Mouse (Mus musculus) CD4-positive, CD25-positive, alpha-beta regulatory T cell, adult 2 months (primary cell): ENCODE data around the gene Micall1.

ENCODE experiments used
- DNase-seq: peaks from one replicate; pipeline ENCODE4 v3.0.0-alpha.2; 2012; ENCODE audit warnings: low read depth, low spot score

Gene Micall1

DNA sequence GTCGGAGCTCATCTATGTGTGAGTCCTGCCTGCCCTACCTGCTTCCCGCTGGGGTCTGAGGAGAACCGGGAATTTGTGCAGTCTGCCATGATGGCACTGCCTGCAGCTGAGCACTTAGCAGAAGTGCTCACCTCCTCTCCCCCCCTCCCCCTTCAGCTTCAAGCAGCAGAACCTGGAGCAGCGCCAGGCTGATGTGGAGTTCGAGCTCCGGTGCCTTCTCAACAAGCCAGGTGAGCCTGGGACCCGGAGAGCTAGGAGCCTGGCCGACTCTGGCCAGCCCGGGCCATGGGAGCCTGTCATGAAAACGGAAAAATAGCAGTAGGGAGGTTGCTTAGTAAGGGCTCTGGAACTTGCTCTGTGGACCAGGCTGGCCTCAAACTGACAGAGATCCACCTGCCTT is 22.1 kb downstream of the Micall1 start:
- no peak for DNase-seq

DNA sequence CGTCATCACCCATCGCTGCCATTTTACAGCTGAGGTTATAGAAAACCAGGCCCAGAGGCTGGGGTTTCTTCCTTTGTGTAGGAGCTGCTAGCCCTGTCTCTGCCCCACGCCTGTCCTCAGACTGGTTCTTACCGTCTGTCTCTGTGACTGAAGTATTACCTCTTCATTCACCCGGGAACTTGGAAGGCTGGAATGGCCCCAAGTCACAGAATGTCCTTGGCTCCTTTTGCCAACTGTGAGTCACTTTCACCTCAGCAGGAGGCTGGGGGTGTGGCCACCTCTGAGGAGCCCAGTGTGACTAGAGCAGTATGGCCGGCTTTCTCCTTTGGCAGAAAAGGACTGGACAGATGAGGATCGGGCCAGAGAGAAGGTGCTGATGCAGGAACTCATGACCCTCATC is 22.7 kb downstream of the Micall1 start:
- DNase-seq, result no peak

DNA sequence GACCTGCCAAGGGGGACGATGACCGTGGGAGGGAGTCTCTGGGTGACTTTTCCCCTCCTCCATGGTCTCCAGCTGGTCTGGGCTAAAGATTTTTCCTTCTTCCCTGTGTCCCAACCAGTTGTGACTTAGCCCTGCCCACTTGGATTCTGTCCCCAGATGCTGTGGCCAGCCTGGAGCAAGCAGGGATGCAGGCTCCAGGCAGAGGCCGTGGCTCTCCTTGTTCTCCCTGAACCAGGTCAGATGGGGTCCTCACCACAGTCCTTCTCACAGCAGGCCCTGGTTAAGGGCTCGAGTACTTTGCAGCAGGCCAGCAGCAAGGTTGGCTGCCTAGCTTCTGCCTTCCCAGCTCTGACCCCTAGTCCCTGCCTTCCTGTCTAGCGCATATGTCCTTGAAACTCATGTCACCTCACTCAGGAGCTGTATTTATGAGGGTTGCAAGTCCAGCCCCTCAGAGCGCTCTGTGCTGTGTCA is 24.5 kb downstream of the Micall1 start:
- DNase-seq, result no peak

DNA sequence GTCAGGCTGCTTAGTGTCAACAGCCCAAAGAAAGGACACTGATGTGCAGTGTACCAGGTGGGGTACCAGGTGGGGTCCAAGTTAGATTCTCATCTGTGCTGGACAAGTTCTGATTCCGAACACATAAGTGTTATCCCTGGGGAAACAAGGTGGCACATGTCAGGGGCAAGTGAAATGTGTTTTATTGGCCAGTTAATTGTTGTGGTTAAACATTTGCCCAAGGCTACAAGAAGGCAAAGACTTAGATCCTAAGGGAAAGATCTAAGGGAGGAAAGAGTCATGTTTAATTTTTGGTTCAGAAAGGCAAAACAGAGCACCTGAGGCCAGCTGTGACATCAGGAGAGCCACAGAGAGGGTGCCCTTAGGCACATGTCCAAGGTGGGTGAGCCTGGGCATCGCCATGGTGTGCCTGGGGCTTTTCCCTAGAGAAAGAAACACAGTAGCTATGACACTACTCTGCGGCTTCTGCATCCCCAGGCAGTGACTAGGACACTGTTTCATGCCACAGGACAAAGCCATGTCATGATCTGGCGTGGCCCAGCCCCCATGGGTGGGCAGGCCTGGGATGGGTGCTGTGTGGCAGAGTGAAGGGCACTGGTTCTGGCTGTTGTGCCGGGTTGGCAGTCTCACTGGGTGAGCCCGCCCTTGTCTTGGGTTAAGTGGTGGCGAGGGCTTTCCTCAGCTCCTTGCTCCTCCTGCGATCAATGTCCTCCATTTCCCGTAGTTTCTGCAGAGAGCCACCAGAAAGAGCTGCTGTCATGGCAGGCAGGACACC is 26.0 kb downstream of the Micall1 start:
- no peak for DNase-seq

DNA sequence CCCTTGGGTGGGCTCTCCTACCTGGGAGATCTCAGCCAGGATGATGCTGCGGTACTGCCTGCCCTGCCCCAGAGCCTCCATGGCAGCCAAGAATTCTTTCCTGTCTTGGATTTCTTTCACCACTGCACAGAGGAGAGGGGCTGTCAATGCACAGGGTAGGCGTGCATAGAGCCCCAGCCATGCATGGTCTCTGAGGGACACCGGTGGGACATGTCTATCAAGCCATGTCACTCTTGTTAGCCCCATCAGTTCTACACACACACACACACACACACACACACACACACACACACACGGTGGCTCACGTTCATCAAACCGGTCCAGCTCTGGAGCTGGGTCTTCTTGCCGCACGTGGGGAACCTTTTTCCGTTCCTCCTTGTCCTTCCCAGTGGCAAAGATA is 26.6 kb downstream of the Micall1 start:
- no peak for DNase-seq

DNA sequence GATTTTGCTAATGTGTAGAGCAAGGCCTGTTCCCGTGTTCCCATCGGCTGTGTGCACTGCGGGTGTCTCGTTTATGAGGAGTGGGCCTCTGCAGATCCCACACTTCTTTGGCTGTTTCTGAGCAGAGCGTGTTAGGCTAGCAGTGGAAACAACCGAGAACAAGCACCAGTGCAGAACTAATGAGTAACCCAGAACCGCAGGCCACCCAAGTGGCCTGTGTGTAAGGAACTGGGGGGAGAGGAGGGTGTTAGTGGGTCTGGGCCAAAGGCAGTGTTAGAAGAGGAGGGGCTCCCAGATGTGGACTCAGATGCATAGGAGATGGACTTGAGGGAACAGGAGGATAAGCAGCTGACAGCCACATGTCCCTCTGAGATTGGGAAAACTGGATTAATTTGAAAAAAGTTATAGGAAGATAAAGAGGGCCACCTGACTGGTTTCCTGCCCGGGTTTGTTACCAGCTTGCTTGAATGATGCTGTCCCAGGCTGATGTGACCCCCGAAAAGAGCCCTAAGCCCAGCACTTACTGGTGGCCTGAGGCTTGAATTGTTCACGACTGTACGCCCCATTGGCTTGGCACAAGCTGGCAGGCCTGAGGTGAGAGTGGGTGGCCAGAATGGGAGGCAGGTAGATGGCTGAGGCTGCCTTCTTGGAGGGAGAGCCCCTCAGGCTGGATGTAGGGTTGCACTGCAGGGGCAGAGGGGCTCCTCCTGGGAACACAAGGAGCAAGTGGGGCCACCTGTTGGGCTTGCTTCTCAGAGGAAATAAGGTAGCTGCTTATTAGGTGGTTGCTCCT is 27.3 kb downstream of the Micall1 start:
- no peak for DNase-seq

DNA sequence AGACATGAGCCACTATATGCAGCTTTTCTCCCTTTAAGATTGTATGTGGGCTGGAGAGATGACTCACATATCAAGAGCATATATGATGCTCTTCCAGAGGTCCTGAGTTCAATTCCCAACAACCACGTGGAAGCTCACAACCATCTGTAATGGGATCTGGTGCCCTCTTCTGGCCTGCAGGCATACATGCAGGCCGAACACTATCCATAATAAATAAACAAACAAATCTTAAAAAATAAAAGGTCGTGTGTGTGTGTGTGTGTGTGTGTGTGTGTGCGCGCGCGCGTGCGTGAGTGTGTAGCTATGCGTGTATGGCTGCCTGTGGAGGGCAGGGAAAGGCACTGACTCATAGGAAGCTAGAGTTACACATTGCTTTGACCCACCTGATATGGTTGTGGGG is 30.9 kb downstream of the Micall1 start:
- DNase-seq, result peak; percentile 60

DNA sequence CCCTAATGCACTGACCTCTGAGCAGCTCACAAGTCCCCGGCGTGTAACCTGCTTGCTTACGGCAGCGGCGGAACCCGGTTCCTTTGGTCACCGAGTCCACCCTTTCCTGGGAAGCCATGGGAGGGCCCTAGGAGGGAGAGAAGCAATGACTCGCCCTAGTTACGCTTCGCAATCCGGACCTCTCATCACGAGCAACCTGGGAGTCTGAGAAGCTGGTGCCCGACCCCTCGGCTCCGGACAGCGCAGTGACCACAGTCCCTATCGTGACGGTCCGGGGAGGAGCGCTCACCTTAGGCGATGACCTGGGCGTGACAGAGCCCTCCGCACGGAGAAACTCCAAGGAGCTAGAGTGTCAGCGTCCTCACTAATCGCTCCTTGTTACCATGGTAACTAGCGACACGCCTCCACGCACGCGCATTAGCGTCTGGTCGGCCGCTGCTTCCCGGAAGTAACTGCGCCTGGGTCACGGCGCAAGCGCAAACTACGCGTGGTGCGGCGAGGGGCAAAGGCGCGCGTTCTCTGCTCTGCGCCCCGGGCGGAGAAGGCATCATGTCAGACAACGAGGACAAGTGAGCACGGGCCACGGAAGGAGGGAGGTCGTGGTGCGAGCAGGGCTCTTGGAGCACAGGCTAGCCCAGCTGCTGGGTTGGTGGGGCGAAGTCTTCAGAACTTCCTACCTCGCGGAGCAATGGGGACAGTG is 32.3 kb downstream of the Micall1 start, which contains the start of the genes Polr2f and 1700088E04Rik:
Gene Polr2f, plus strand, starts transcription at position 144 of the 700 bp plus-strand sequence.
Gene 1700088E04Rik, minus strand, starts transcription at position 388 of the 700 bp plus-strand sequence.
- peak; percentile 97 for DNase-seq

DNA sequence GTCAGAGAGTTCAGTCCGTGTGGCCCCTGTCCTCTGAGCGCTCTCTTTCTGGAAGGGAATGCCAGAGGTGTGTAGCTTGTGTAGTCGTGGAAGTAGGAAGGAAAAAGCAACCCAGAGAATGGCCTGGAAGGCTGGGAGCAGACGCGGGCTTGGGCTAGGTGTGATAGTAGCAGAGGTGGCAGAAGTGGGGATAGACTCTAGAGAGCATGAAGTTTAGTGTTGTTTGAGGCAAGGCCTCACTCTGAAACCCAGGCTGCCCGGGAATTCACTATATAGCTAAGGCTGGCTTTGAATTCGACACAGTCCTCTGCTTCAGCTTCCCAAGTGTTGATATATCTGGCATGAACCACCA is 32.8 kb downstream of the Micall1 start:
- no peak for DNase-seq

DNA sequence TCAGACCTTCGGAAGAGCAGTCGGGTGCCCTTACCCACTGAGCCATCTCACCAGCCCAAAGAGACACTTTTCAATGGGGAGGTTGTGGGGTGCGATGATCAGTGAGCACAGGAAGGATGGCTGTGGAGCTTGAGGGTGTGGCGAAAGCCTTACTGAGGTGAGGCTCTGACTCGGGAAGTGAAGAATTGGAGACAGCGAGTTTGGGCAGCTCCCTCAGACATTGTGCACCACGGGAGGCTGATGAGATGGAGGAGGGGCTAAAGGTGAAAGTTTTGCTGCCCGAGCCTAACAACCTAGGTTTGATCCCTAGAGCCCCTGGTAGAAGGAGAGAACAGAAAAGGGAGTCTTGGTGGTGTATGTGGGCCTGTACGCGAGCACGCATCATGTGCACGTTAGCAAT is 34.6 kb downstream of the Micall1 start:
- no peak for DNase-seq

DNA sequence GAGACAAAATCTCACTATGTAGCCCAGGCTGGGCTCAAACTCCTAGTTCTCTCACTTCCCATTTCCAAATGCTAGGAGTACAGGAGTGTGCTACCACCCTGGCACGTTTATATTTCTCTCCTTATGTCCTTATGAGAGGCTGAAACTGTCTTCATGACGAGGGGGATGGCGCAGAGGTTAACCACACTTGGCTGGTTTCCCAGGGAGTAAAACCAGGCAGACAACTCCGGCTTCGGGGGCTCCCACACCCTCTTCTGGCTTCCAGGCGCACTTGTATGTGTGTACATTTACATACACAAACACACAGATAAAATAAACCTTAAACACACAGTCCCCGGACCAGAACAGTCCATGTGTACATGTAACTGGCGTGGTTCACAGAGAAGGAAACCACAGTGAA is 35.3 kb downstream of the Micall1 start:
- DNase-seq, result no peak

DNA sequence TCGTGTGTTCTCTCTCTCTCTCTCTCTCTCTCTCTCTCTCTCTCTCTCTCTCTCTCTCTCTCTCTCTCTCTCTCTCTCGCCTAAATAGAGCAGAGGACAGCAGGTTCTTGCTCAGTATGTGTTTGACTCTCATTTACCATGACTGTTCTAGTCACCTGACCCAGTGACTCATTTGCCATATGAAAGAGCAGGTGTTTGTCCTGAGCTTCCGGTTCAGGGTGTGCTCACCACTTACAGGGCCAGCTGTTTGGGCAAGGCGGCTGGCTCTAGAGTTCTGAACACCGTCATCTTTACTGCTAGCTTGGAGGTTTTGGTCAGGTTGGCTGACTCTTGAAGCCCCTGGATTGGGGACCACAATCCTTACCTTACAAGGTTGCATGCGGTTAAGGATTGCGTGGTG is 36.8 kb downstream of the Micall1 start:
- no peak for DNase-seq

DNA sequence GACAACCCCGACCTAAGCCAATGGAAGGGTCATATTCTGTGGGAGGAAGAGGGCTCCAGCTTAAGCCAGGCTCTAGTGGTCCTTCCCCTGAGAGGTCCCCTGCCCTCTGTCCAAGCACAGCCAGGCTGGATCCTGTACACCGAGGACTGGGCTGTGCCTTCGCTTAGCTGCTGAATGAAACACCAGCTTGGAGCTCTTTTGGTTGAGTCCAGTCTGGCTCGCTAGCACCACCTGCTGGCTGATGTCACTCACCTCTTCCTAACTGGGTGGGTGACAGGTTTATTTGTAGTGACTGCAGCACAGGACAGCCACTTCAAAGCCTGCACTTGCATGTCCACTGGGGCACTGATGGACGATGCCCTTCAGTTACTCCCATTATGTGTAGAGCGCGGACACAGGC is 39.8 kb downstream of the Micall1 start:
- peak; percentile 89 for DNase-seq

DNA sequence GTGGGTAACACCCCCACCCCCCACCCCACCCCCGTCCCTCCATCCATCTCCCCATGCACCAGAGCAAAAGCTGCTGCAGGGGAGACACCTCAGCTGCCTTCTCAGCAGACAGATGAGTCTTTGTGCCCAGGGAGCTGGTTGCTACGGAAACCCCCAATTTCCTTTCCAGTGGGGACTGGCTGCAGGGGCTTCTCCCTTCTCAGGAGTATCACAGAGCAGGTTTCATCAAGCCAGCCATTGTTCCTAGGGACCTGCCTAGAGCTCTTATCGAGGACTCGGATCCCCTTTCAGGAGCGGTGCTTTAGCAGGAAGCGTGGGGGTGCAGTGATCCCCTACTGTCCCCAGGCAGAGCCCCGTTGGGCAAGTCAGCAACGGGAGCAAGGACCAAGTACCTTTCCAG is 43.2 kb downstream of the Micall1 start:
- no peak for DNase-seq

DNA sequence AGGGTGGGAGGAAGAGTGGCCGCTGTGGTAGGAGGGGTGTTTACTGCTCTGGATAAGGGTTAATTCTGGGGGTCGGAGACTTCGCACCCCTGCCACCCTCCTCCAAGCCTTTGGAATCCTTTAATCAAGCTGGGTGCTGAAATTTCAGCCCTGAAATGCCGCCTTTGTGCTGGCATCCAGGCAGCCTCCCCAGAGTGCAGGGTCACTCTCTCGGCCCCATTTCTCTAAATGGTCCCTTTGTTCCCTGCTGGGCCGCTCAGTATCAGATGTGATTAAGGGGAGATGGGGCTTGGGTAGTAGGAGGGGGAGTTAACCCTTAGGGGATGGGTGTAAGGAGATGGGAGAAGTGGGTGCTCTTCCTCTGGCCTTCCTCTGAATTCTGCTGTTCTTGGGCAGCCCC is 44.0 kb downstream of the Micall1 start:
- DNase-seq, result no peak

DNA sequence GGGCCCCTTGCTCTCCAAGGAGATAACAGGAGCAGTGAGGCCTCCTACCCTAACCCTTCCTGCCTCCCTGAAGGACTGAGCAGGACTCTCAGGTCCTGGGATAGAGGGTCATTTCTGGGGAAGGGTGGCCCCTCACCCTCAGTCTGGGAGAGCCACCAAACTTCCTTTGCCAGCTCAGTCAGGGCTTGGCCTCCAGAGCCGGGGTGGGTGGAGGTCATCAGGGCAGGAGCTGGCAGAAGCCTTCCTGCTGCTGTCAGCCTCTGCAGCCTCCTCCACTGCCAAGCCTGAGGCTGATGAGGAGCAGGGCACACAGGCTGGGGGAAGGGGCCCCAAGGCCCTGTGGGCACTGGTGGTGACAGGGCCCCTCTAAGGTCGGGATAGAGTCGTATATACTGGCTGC is 46.9 kb downstream of the Micall1 start:
- DNase-seq, result no peak

DNA sequence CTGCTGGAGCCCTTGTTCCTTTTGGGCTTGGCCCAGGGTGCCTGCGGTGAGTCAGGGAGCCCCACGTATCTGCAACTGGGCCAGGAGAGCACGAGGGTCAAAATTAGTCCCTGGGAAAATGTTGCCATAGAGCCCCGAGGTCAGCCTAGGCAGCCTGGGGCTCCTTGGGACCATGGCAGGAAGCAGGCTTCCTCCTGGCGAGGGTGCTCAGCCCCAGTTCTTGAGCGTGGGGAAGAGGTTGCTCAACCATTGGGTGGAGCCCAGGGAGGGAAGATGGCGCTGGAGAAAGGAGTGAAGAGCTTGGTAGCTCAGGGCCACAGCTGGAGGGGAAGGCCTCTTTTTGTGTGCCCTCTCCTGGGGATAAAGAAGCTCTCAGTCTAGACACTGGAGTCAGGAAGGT is 53.6 kb downstream of the Micall1 start:
- no peak for DNase-seq

DNA sequence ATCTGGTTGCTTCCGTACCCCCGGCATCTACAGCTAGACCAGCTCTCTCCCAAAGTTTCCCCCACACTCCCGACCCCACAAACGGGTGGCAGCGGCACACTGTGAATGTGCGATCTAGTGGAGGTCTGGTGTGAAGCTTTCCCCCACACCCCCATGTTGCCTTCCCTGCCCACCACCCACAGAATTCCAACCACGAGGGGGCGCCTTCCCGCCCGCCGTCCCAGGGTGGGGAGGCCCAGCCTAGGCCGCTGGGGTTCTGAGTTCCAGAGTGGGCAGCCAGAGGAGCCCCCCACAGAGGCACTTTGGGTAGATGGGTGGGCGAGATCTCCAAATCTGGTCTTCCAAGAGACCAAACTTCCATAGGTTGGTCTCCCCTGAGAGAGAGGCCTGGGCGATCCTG is 54.1 kb downstream of the Micall1 start:
- DNase-seq, result no peak

DNA sequence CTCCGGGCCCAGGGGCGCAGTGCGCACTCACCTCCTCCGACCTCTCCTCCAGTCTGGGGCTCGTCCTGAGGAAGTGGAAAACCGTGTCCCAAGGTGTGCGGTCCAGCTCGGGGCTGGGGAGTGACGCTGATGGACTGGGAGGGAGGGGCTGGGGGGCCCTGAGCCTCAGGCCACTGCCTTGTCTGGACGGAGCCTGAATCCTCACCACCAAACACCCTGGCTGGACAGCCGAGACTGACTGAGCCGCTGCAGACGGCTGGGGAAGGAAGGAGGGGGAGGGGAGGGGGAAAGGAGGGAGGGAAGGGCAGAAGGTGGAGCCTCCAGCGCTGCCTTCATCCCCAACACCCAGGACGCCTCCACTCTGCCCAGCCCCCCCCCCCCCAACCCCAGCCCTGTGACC is 55.6 kb downstream of the Micall1 start:
- DNase-seq, result no peak

DNA sequence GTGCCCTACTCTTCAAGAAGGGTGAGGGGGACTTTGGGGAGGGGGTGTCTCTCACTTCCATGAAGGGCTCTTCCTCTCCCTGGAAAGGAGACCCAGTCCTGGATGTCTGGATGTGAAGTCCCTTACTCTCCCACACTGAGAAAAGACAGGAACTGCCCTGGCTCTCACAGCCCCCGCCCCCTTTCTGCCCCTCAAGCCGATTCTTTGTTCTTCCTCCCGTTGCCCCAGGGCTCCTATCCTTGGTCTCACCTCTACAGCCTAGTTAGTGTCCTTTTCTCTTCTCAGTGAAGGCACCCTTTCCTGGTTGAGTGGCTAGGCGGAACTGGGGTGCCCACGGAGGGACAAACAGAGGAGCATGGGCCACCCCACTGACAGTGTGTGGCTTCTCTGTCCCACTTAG is 56.4 kb downstream of the Micall1 start, which contains the start of gene Sox10:
Gene Sox10, minus strand, starts transcription at position 101 of the 400 bp plus-strand sequence.
- DNase-seq, result no peak

DNA sequence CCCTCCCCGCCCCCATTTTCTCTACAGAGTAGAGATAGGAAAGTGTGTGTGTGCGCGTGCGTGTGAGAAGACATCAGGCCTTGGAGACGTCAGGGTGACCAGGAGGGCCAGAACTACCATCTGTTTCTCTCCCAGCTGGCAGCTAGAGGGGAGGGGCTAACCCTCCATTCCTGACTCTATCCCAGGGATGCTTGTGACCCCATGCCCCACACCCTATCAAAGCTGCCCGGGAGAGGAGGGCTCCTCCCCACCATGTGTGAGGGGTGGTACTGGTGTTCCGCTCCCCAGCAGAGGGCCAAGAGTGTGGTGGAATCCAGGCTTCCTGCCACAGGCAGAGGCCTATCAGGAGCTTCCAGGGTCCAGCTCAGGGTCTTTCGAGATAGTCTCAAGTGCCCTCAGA is 58.0 kb downstream of the Micall1 start:
- DNase-seq, result no peak

DNA sequence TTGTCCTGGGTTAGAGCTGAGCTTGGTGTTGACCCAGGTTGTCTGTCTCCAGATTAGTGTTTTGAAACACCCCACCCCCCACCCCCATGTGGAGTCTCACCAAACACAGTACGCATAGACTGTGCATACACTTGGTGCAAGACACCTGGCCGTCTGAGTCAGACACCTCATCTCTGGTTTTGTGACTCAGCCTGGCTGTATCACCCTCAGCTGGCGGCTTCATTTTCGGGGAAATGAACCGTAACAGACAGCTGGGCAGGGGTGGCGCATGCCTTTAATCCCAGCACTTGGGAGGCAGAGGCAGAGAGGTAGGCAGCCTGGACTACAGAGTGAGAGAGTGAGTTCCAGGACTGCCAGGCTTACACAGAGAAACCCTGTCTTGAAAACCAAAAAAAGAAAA is 68.2 kb downstream of the Micall1 start:
- DNase-seq, result no peak
